Mouse (Mus musculus) frontal cortex, postnatal 36 days (tissue): ENCODE measurements around the gene Specc1.

ENCODE experiments used
- DNase-seq, 2 experiments: peaks; one replicate each; pipeline ENCODE4 v3.0.0; 2022; ENCODE audit warnings: low spot score in 2 of 2

Specc1 gene

GRCm38 (mm10) chr11:61967034-61967433 is 10.5 kb downstream of the Specc1 start:
- DNase-seq: no peak

GRCm38 (mm10) chr11:61968875-61969274 is 12.3 kb downstream of the Specc1 start:
- no peak for DNase-seq

- DNase-seq: no peak
These were observed 14.3 kb downstream of the Specc1 start for GRCm38 (mm10) chr11:61970901-61971300.

DNA sequence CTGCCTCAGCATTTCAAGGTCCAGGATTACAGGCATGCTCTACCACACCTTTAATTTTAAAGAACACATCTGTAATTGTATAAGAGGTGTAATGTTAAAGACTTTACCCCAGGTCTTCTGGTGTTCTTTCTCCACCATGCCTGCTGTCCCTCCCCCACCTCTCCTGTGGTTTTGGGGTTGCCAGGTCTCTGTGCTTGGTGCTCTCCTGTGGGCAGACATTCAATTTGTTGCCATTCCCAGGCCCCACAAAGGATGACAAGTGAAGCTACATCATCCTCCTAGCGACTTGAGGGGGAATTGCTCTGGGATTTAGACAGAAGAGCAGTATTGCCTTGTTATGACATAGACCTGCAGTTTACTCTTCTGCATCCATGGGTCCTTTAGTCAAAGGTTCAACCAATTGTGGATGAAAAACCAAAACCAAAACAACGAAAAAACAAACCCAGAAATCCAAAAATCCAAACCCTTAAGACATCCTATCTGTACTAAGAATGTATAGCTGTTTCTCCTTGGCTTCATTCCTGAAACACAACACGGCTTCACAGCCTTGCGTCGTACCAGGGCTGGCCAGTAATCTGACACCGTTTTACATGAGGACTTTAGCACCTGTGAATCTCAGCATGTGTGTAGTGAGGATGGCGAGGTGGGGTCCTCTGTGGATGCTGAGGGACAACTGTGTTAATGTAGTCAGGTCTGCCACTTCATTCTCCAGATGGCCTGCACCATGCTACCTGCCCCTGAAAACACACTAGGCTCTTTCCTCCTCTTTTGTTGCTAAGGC is 15.1 kb downstream of the Specc1 start:
- no peak for DNase-seq

- DNase-seq: no peak
These were observed 17.6 kb downstream of the Specc1 start for GRCm38 (mm10) chr11:61974106-61974707.

DNA sequence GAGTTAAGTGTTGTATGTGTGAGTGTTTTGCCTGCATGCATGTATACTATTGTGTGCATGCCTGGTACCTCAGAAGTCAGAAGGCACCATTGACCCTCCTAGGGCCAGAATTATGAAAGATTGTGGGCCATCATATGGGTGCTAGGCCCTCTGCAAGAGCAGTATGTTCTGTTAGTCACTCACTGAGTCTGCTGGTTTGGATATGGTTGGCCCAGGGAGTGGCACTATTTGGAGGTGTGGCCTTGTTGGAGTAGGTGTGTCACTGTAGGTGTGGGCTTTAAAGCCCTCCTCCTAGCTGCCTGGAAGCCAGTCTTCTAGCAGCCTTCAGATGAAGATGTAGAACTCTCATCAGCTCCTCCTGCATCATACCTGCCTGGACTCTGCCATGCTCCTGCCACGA is 19.2 kb downstream of the Specc1 start:
- DNase-seq: no peak

- no peak for DNase-seq
These were observed 24.7 kb downstream of the Specc1 start for GRCm38 (mm10) chr11:61981285-61981684.

- DNase-seq: no peak
These were observed 26.3 kb downstream of the Specc1 start for GRCm38 (mm10) chr11:61982828-61983227.

GRCm38 (mm10) chr11:61986939-61987338 is 30.4 kb downstream of the Specc1 start:
- no peak for DNase-seq

DNA sequence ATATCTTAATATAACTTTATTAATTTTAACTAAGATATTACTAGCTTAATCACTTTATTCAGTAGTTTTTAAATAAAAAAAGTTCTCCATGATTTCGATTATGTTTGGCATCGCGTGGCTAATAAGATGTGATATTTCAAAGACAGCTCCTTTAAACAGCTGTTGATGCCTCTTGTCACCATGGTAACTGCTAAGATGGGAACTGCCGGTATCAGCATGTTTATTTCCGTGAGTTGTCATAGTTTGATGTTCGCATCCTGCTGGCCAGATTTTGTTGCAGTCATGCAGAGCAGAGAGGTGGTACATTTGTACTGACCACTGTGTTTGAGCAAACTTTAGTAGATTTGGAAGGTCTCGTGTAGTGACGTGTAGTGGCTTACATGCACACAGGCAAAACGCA is 33.1 kb downstream of the Specc1 start:
- DNase-seq: no peak

DNA sequence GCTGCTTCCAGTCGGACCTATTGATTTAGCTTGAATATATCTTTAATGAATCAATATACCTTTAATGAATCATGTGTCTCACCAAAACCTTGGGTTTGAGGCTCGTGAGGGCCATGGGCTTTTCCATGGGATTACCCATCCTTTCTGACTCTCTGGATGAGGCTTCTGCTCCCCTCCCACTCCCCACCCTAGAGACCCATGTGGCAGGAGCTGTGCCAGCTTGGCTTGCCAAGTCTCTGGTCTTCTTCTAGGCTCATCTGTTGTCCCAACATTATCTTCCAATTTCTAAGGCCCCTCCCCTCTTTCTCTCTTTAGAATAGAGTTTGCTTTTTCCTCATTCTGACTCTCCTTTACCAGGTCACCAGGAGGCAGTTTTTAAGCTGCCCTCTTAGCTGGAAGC is 35.0 kb downstream of the Specc1 start:
- DNase-seq: no peak

- no peak for DNase-seq
These were observed 36.2 kb downstream of the Specc1 start for GRCm38 (mm10) chr11:61992671-61993285.

DNA sequence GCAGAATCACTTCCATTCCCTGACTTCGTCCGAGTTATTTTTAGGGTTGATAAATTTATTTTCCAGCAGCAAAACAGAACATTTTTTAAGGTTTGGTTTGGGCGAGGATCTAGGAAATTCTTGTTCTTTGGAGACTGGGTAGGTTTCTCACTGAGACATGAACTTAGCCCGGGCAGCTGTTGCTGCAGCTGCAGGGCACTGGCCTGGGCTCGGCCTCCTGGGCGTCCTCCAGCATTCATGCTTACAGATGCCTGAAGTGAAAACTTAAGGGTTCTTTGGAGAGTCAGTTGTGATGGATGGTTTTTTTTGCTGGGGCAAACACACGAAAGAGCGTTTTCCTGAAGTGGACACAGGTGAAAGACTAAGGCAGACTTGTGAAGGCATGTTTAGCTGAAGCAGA is 42.9 kb downstream of the Specc1 start:
- no peak for DNase-seq

- no peak for DNase-seq
These were observed 43.5 kb downstream of the Specc1 start for GRCm38 (mm10) chr11:62000099-62000498.

- DNase-seq: no peak
These were observed 45.4 kb downstream of the Specc1 start for GRCm38 (mm10) chr11:62001977-62002376.

GRCm38 (mm10) chr11:62004881-62005240 is 48.3 kb downstream of the Specc1 start:
- DNase-seq: no peak

GRCm38 (mm10) chr11:62005241-62005910 is 48.8 kb downstream of the Specc1 start:
- peak; percentile 64 to 66 for DNase-seq

GRCm38 (mm10) chr11:62005911-62006260 is 49.3 kb downstream of the Specc1 start:
- no peak for DNase-seq

GRCm38 (mm10) chr11:62006680-62007079 is 50.1 kb downstream of the Specc1 start:
- DNase-seq: no peak

GRCm38 (mm10) chr11:62007984-62008383 is 51.4 kb downstream of the Specc1 start:
- no peak for DNase-seq

DNA sequence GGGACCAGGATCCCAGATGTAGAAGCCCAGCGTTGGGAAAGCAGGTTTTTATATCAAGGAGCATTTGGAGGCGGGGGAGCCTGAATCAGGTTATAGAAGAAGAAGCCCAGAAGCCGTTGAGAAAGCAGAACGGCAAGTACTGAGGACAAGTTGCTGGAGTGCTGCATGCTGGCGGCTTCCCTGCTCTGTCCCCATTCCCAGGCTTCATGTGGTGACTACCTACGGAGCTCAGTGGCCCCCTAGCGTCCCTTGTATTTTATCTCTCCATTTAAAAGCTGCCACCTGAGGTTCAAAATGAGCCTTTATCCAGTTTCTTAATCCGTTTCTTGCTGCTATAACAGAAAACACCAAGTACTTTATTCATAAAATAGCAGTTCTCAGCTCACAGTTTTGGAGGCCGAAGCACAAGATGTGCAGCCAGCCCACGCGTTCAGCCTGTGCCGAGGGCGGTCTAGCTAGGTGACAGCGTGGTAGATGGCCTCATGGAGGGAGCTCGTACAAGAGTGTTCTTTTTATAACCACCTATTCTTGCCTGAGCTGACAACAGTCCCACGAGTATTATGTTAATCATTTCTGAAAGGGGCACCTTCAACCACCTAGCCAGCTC is 54.2 kb downstream of the Specc1 start:
- peak; percentile 66 to 76 for DNase-seq

- DNase-seq: no peak
These were observed 55.5 kb downstream of the Specc1 start for GRCm38 (mm10) chr11:62012039-62012438.
